Mouse (Mus musculus): ENCODE results near the gene AY761184. TPM values are rescaled to one million over a fixed set of nuclear protein-coding genes. Genes with fewer than 3 reads are reported as not detected.

Gene AY761184
- not detected for polyA plus RNA-seq (2014; fragmentation: Illumina TruSeq; extraction: RNeasy Lipid Tissue Mini Kit (QIAGEN cat#74804); ENCODE audit: low read depth, low replicate concordance)

GRCm38 (mm10) chr8:21703545-21703944 lies at the start of gene AY761184:
Gene AY761184, minus strand, starts transcription at chr8:21703645.

GRCm38 (mm10) chr8:21665497-21665896 lies 37.9 kb downstream of the AY761184 start, which contains the start of gene Defa34:
Gene Defa34, plus strand, starts transcription at chr8:21665797.

DNA sequence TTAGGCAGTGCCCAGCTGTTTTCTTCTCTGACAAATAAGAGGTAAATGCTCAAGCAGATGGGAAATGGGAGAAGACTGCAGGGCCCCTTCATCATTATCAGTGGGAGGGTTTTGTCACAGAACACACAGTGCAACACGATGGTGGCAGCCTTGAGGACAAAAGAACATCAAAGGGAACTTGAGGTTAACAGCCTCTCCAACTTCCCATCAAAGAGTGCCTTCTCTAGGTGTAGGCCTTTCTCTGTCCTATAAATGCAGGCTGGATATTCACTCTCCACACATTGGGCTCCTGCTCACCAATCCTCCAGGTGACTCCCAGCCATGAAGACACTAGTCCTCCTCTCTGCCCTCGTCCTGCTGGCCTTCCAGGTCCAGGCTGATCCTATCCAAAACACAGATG lies 48.0 kb downstream of the AY761184 start, which contains the start of gene Defa17:
Gene Defa17, plus strand, starts transcription at position 301 of the 400 bp plus-strand sequence.

Other genes starting within 250 kb of the AY761184 start
- gene Gm7849, start 247.1 kb downstream of the AY761184 start, polyA plus RNA-seq (2014; fragmentation: Illumina TruSeq; extraction: RNeasy Lipid Tissue Mini Kit (QIAGEN cat#74804); ENCODE audit: low read depth, low replicate concordance): not detected
- not detected for gene Defa20, start 194.4 kb downstream of the AY761184 start, polyA plus RNA-seq (2014; fragmentation: Illumina TruSeq; extraction: RNeasy Lipid Tissue Mini Kit (QIAGEN cat#74804); ENCODE audit: low read depth, low replicate concordance)
- not detected for gene Defa32, start 174.6 kb downstream of the AY761184 start, polyA plus RNA-seq (2014; fragmentation: Illumina TruSeq; extraction: RNeasy Lipid Tissue Mini Kit (QIAGEN cat#74804); ENCODE audit: low read depth, low replicate concordance)
- not detected for gene Defa37, start 138.3 kb downstream of the AY761184 start, polyA plus RNA-seq (2014; fragmentation: Illumina TruSeq; extraction: RNeasy Lipid Tissue Mini Kit (QIAGEN cat#74804); ENCODE audit: low read depth, low replicate concordance)
- gene Defa28, start 120.6 kb downstream of the AY761184 start, polyA plus RNA-seq (2014; fragmentation: Illumina TruSeq; extraction: RNeasy Lipid Tissue Mini Kit (QIAGEN cat#74804); ENCODE audit: low read depth, low replicate concordance): not detected
- not detected for gene Gm7861, start 109.1 kb downstream of the AY761184 start, polyA plus RNA-seq (2014; fragmentation: Illumina TruSeq; extraction: RNeasy Lipid Tissue Mini Kit (QIAGEN cat#74804); ENCODE audit: low read depth, low replicate concordance)
- gene Defa26, start 85.5 kb downstream of the AY761184 start, polyA plus RNA-seq (2014; fragmentation: Illumina TruSeq; extraction: RNeasy Lipid Tissue Mini Kit (QIAGEN cat#74804); ENCODE audit: low read depth, low replicate concordance): not detected
- gene Defa17, start 47.9 kb downstream of the AY761184 start, polyA plus RNA-seq (2014; fragmentation: Illumina TruSeq; extraction: RNeasy Lipid Tissue Mini Kit (QIAGEN cat#74804); ENCODE audit: low read depth, low replicate concordance): not detected
- gene Defa34, start 37.8 kb downstream of the AY761184 start, polyA plus RNA-seq (2014; fragmentation: Illumina TruSeq; extraction: RNeasy Lipid Tissue Mini Kit (QIAGEN cat#74804); ENCODE audit: low read depth, low replicate concordance): not detected
- gene Defa24, start 30.8 kb upstream of the AY761184 start, polyA plus RNA-seq (2014; fragmentation: Illumina TruSeq; extraction: RNeasy Lipid Tissue Mini Kit (QIAGEN cat#74804); ENCODE audit: low read depth, low replicate concordance): not detected
- not detected for gene Defb50, start 119.9 kb upstream of the AY761184 start, polyA plus RNA-seq (2014; fragmentation: Illumina TruSeq; extraction: RNeasy Lipid Tissue Mini Kit (QIAGEN cat#74804); ENCODE audit: low read depth, low replicate concordance)
- gene Defb2, start 136.3 kb upstream of the AY761184 start, polyA plus RNA-seq (2014; fragmentation: Illumina TruSeq; extraction: RNeasy Lipid Tissue Mini Kit (QIAGEN cat#74804); ENCODE audit: low read depth, low replicate concordance): not detected
- not detected for gene Defb10, start 155.3 kb upstream of the AY761184 start, polyA plus RNA-seq (2014; fragmentation: Illumina TruSeq; extraction: RNeasy Lipid Tissue Mini Kit (QIAGEN cat#74804); ENCODE audit: low read depth, low replicate concordance)
- gene Defb9, start 181.8 kb upstream of the AY761184 start, polyA plus RNA-seq (2014; fragmentation: Illumina TruSeq; extraction: RNeasy Lipid Tissue Mini Kit (QIAGEN cat#74804); ENCODE audit: low read depth, low replicate concordance): not detected
- gene Defb11, start 202.8 kb upstream of the AY761184 start, polyA plus RNA-seq (2014; fragmentation: Illumina TruSeq; extraction: RNeasy Lipid Tissue Mini Kit (QIAGEN cat#74804); ENCODE audit: low read depth, low replicate concordance): not detected
- gene Defb15, start 229.1 kb upstream of the AY761184 start, polyA plus RNA-seq (2014; fragmentation: Illumina TruSeq; extraction: RNeasy Lipid Tissue Mini Kit (QIAGEN cat#74804); ENCODE audit: low read depth, low replicate concordance): not detected
- gene Defb35, start 234.7 kb upstream of the AY761184 start, polyA plus RNA-seq (2014; fragmentation: Illumina TruSeq; extraction: RNeasy Lipid Tissue Mini Kit (QIAGEN cat#74804); ENCODE audit: low read depth, low replicate concordance): not detected
- gene Defb13, start 243.1 kb upstream of the AY761184 start, polyA plus RNA-seq (2014; fragmentation: Illumina TruSeq; extraction: RNeasy Lipid Tissue Mini Kit (QIAGEN cat#74804); ENCODE audit: low read depth, low replicate concordance): not detected

All from liver, adult 10 weeks (tissue).